Mouse (Mus musculus): ENCODE measurements around the gene Zfp316.

Zfp316 gene

DNA sequence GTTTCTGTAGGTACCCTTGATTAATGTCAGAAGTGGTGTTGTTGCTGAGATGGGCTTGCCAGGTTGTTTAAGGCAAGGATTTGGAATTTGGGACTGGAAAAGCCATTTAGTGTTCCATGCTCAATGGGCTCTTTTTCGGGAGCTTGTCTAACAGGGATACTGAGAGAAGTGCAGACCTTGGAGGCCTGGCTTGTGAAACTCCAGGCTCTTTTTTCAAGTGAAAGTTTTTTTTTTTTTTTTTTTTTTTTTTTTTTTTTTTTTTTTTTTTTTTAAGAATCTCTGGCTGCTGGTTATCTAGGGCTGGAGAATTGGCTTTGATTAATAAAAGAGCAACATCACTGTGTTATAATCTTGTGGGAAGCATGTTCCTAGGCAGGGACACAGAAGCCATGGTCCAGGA lies 47.5 kb downstream of the Zfp316 start:
- DNase-seq (ENCODE audit: low spot score), result no peak

DNA sequence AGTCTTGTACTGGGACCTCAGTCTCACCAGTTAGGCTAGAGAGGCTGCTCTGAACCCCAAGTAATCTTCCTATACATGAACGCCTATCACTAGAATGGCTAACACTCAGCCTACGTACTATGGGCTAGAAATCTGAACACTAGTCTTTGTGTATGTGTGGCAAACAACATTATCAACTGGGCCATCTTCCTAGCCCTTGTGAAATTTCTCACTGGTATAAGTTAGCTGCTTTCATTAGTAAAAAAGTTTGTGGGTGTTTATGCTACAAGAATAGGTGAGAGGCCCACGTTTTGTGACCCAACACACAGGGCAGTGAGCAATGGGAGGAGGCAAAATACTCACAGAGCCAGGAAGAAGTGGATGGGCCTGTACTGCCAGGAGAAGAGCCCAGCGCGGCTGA lies 48.8 kb downstream of the Zfp316 start:
- DNase-seq (ENCODE audit: low spot score), result no peak

DNA sequence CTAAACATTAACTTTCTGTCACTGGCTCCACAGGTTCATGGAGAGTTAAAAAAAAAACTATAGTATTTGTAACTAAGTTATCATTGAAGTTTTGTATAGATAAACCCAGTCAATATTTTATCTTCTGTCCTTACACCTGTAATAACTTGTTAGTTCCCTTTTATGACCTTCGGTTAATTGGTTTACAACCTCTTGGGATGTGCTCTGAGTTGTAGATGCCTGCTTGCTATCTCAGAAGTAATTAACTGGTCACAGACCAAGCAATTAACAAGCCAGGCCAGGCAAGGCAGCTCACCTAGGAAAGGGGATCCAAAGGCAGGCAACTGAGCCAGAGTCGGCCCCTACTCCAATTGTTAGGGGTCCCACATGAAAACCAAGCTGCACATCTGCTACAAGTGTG lies 56.0 kb downstream of the Zfp316 start:
- DNase-seq (ENCODE audit: low spot score), result no peak

DNA sequence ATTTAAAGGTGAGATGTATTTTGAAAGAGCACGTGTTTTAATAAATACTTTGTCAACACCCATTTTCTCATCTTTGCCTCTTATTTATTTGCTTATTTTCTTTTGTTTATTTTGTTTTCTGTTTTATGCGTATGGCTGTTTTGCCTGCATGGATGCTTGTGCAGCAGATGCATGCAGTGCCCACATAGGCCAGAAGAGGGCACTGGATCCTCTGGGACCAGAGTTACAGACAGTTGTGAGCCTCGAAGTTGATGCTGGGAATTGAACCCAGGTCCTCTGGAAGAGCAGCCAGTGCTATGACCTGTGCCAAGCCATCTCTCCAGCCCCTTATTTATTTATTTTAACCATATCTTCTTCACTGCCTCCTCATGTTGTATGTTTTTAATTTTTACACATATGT lies 64.8 kb downstream of the Zfp316 start:
- DNase-seq (ENCODE audit: low spot score), result no peak

Data from urinary bladder, postnatal 10 days (tissue).